Mouse (Mus musculus) brain, embryonic 14.5 days (tissue): ENCODE data around the gene Ddx47.

Experiments
- CTCF ChIP-seq: fragments of 200-500 bp; IDR thresholded peaks from 2 replicates; pipeline ENCODE4 v1.5.1; 2012; ENCODE audit warnings: inconsistent platforms, mild to moderate bottlenecking, moderate library complexity, borderline replicate concordance; ENCODE audit not compliant: insufficient read depth, insufficient read length; ENCODE audit errors: extremely low read depth
- POLR2A ChIP-seq: fragments of 200-500 bp; IDR thresholded peaks from 2 replicates; pipeline ENCODE4 v1.6.1; 2012; ENCODE audit warnings: mild to moderate bottlenecking, inconsistent platforms, borderline replicate concordance; ENCODE audit not compliant: poor library complexity, insufficient read depth, insufficient read length, severe bottlenecking; ENCODE audit errors: extremely low read depth

- TF ChIP-seq CTCF (no peak), POLR2A (no peak)
These were observed 12.6 kb upstream of the Ddx47 start for GRCm38 (mm10) chr6:134998781-134999180.
